Mouse (Mus musculus) bone marrow macrophage, adult 2 months (primary cell): ENCODE measurements around the gene Tm4sf1.

Experiments
- CTCF ChIP-seq: IDR thresholded peaks from 2 replicates; pipeline ENCODE4 v1.5.1; 2012; ENCODE audit warnings: low read depth, mild to moderate bottlenecking, low read length, moderate library complexity
- POLR2A ChIP-seq: IDR thresholded peaks from 2 replicates; pipeline ENCODE4 v1.6.1; 2012; ENCODE audit warnings: mild to moderate bottlenecking, low read depth, low read length, borderline replicate concordance

DNA sequence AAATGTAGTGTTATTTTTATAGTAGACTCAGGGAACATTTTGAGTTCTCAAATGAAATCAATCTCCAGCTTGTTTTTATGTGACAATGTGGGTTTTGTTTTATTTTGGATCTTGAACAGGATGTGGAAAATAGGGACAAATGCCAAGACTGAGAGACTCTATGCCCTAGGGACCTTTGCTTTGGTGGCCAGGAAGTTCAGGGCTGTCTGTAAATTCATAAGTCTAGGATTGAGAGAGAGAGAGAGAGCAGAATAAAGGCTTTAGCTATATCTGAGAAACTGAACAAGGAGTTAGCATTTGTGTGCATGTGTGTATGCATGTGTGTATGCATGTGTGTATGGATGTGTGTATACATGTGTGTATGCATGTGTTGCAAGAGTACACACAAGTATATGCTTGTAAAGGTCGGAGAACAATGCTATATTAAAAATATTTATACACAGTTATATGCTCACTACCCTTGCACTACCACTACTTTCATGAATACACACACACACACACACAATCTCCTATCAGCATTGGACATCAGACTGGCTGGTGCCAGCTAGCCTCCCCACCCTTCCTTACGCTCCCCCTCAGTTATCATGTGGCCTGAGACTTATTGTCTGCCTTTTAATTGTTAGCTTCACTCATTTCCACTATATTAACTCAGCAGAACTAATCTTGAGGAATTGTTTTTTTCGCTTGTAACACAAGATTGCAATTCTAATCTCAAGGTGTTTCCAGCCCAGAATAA lies 33.5 kb upstream of the Tm4sf1 start:
- TF ChIP-seq CTCF (no peak), POLR2A (no peak)
